28 mouse cellular contexts compared by ENCODE assay signal in the genomic region with DNA sequence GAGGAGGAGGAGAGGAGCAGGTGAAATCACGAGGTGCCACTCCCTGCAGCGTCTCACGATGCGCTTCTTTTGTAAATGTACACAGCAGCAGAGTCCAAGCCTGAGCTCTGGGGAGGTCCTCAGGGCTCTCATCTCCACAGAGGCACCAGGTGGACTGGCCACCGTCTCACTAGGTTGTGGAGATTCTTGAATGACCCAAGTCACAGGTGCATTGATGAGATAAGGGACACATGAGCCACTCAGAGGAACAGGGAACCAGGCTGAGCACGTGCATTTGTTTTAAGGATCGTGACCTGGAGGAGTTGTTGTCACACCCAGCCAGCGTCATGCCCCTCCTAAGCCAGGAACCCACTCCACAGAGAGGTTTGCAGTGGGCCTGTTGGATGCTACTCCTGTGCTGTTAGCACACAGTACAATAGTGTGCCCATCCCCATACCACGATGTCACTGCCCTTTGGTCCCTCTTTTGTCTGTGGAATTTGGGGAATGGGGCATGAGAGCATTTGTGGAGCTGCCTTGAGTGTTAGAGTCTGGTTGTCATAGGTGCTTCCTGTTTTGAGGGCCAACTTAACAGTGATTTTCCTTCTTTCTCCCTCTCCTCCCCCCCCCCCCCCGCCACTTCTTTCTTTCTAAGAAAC.
DNase-seq lines count a peak whose midpoint lies in the region; ATAC-seq and TF ChIP-seq lines count a peak whose summit lies in the region.
"Had no signal": no experiment of that assay in that cellular context is flagged by ENCODE, and none has a peak within 500 bp of the region (broad histone marks: within the 10 kb centered on the region; RNA-seq: fewer than 3 reads in every experiment).

No protein-coding gene starts in this region.

- H3K4me2 ChIP-seq in liver, embryonic 12.5 days = no peak overlapping the region
- no peak overlapping the region for H3K4me2 ChIP-seq in liver, postnatal 0 days (ENCODE audit: low read depth, low read length)
- H3K4me2 ChIP-seq: embryonic facial prominence, embryonic 13.5 days; forebrain, embryonic 13.5 days; heart, embryonic 15.5 days; hindbrain, embryonic 14.5 days; limb, embryonic 12.5 days; lung, embryonic 14.5 days; midbrain, embryonic 12.5 days; neural tube, embryonic 15.5 days; stomach, embryonic 15.5 days had no signal

- peaks cover 100% of the 10 kb centered on the region for H3K36me3 ChIP-seq in liver, embryonic 12.5 days
- H3K36me3 ChIP-seq in liver, postnatal 0 days (replicated peaks; ENCODE audit: insufficient read depth, low read length) = peaks cover 27% of the 10 kb centered on the region
- H3K36me3 ChIP-seq: embryonic facial prominence, embryonic 13.5 days; heart, embryonic 15.5 days; limb, embryonic 12.5 days; stomach, embryonic 15.5 days had no signal

- no peak overlapping the region for H3K4me3 ChIP-seq in liver, embryonic 12.5 days
- no peak overlapping the region for H3K4me3 ChIP-seq in liver, postnatal 0 days (ENCODE audit: low read depth, low read length)
- H3K4me3 ChIP-seq: embryonic facial prominence, embryonic 13.5 days; forebrain, embryonic 13.5 days; heart, embryonic 15.5 days; limb, embryonic 12.5 days; midbrain, embryonic 12.5 days; neural tube, embryonic 15.5 days; stomach, embryonic 15.5 days had no signal

- DNase-seq in liver, postnatal 0 days = no peak
- DNase-seq in ZHBTc4 (ENCODE audit: low read depth, low spot score) = peak; percentile 9
- no peak for DNase-seq in testis, postnatal 10 days (ENCODE audit: low spot score)
- DNase-seq in cerebellum, postnatal 14 days = no peak
- DNase-seq: adrenal gland, adult 2 months; cerebellum, adult 18-20 months; cerebellum, postnatal 25 days; embryo, embryonic 11 days; gastrocnemius, postnatal 10 days; heart, adult 18-20 months; heart, postnatal 4 days; kidney, adult 8-10 months; kidney, postnatal 10 days; lung, embryonic 14.5 days; lung, postnatal 4 days; thymus, adult 18-20 months; thymus, postnatal 36 days had no signal

- H3K9ac ChIP-seq in liver, embryonic 12.5 days = no peak overlapping the region
- no peak overlapping the region for H3K9ac ChIP-seq in liver, postnatal 0 days (replicated peaks)
- H3K9ac ChIP-seq: embryonic facial prominence, embryonic 13.5 days; forebrain, embryonic 13.5 days; heart, embryonic 15.5 days; hindbrain, embryonic 14.5 days; limb, embryonic 12.5 days; lung, embryonic 14.5 days; midbrain, embryonic 12.5 days; neural tube, embryonic 15.5 days; stomach, embryonic 15.5 days had no signal

- 57% methylated on average over 9 of the region's 10 CpGs for WGBS in liver, embryonic 12.5 days (ENCODE audit: insufficient replicate concordance)
- 53% methylated on average over 9 of the region's 10 CpGs for WGBS in liver, postnatal 0 days (ENCODE audit: insufficient replicate concordance)

- no peak overlapping the region for H3K27ac ChIP-seq in liver, embryonic 12.5 days
- H3K27ac ChIP-seq in liver, postnatal 0 days (ENCODE audit: low read depth) = no peak overlapping the region
- H3K27ac ChIP-seq: embryonic facial prominence, embryonic 13.5 days; forebrain, embryonic 13.5 days; heart, embryonic 15.5 days; hindbrain, embryonic 14.5 days; limb, embryonic 12.5 days; midbrain, embryonic 12.5 days; neural tube, embryonic 15.5 days; stomach, embryonic 15.5 days had no signal

- H3K27me3 ChIP-seq in liver, embryonic 12.5 days (replicated peaks) = no peaks in the 10 kb centered on the region
- no peaks in the 10 kb centered on the region for H3K27me3 ChIP-seq in liver, postnatal 0 days (ENCODE audit: insufficient read depth, low read length)
- H3K27me3 ChIP-seq: embryonic facial prominence, embryonic 13.5 days; forebrain, embryonic 13.5 days; heart, embryonic 15.5 days; midbrain, embryonic 12.5 days; neural tube, embryonic 15.5 days; stomach, embryonic 15.5 days had no signal

- no peak for TF ChIP-seq CTCF in liver, postnatal 0 days (IDR thresholded peaks at IDR 0.05; ENCODE audit: low read depth)

- no peak for TF ChIP-seq EP300 in liver, postnatal 0 days (IDR thresholded peaks at IDR 0.05; ENCODE audit: low read depth)

- peaks cover 53% of the 10 kb centered on the region for H3K4me1 ChIP-seq in liver, embryonic 12.5 days
- no peaks in the 10 kb centered on the region for H3K4me1 ChIP-seq in liver, postnatal 0 days (ENCODE audit: insufficient read depth)
- H3K4me1 ChIP-seq: embryonic facial prominence, embryonic 13.5 days; heart, embryonic 15.5 days; stomach, embryonic 15.5 days had no signal

- ATAC-seq in liver, embryonic 12.5 days = peak; percentile 60
- no peak for ATAC-seq in liver, postnatal 0 days
- ATAC-seq in erythroblast, adult 5-6 weeks (replicated peaks; ENCODE audit: low FRiP score, poor library complexity, severe bottlenecking) = peak; percentile 36; the same call in 1 of the 2 replicates
- peak; percentile 41 for ATAC-seq in megakaryocyte-erythroid progenitor cell, adult 5-6 weeks (replicated peaks; ENCODE audit: low FRiP score, low TSS enrichment, poor library complexity, severe bottlenecking)
- ATAC-seq: forebrain, embryonic 13.5 days had no signal

- no peaks in the 10 kb centered on the region for H3K9me3 ChIP-seq in liver, embryonic 12.5 days (replicated peaks)
- H3K9me3 ChIP-seq in liver, postnatal 0 days (ENCODE audit: low read length) = no peaks in the 10 kb centered on the region
- H3K9me3 ChIP-seq: embryonic facial prominence, embryonic 13.5 days; forebrain, embryonic 13.5 days; heart, embryonic 15.5 days; limb, embryonic 12.5 days; midbrain, embryonic 12.5 days; neural tube, embryonic 15.5 days; stomach, embryonic 15.5 days had no signal
